Mouse (Mus musculus): ENCODE results near the gene Adgrl3.

Adgrl3 gene

GRCm38 (mm10) chr5:81227256-81227655 is 207.3 kb downstream of the Adgrl3 start:
- in situ Hi-C loops (cut with MboI, MseI), result no loop called here

GRCm38 (mm10) chr5:81248724-81249123 is 228.8 kb downstream of the Adgrl3 start:
- in situ Hi-C loops (cut with MboI, MseI), result no loop called here

- in situ Hi-C loops (cut with MboI, MseI), result no loop called here
These were observed 236.2 kb downstream of the Adgrl3 start for GRCm38 (mm10) chr5:81256091-81256490.

GRCm38 (mm10) chr5:81269689-81270088 is 249.8 kb downstream of the Adgrl3 start:
- in situ Hi-C loops (cut with MboI, MseI), result no loop called here

- in situ Hi-C loops (cut with MboI, MseI), result no loop called here
These were observed 255.6 kb downstream of the Adgrl3 start for GRCm38 (mm10) chr5:81275346-81276047.

- in situ Hi-C loops (cut with MboI, MseI), result no loop called here
These were observed 259.3 kb downstream of the Adgrl3 start for GRCm38 (mm10) chr5:81279246-81279645.

GRCm38 (mm10) chr5:81285643-81286042 is 265.7 kb downstream of the Adgrl3 start:
- in situ Hi-C loops (cut with MboI, MseI), result loop anchor here in 1 of 2 experiments (10.0 kb wide), 1 partner anchor 1879 kb away; no protein-coding TSS in a partner anchor

GRCm38 (mm10) chr5:81301874-81302273 is 281.9 kb downstream of the Adgrl3 start:
- in situ Hi-C loops (cut with MboI, MseI), result no loop called here

GRCm38 (mm10) chr5:81317406-81318112 is 297.6 kb downstream of the Adgrl3 start:
- in situ Hi-C loops (cut with MboI, MseI), result no loop called here

- in situ Hi-C loops (cut with MboI, MseI), result no loop called here
These were observed 301.5 kb downstream of the Adgrl3 start for GRCm38 (mm10) chr5:81321276-81321934.

GRCm38 (mm10) chr5:81322064-81322463 is 302.1 kb downstream of the Adgrl3 start:
- in situ Hi-C loops (cut with MboI, MseI), result no loop called here

GRCm38 (mm10) chr5:81326916-81327315 is 307.0 kb downstream of the Adgrl3 start:
- in situ Hi-C loops (cut with MboI, MseI), result no loop called here

- in situ Hi-C loops (cut with MboI, MseI), result no loop called here
These were observed 307.5 kb downstream of the Adgrl3 start for GRCm38 (mm10) chr5:81327392-81327791.

- in situ Hi-C loops (cut with MboI, MseI), result no loop called here
These were observed 309.6 kb downstream of the Adgrl3 start for GRCm38 (mm10) chr5:81329571-81329971.

GRCm38 (mm10) chr5:81344330-81344729 is 324.4 kb downstream of the Adgrl3 start:
- in situ Hi-C loops (cut with MboI, MseI), result no loop called here

- in situ Hi-C loops (cut with MboI, MseI), result no loop called here
These were observed 325.1 kb downstream of the Adgrl3 start for GRCm38 (mm10) chr5:81345096-81345435.

GRCm38 (mm10) chr5:81345436-81346131 is 325.6 kb downstream of the Adgrl3 start:
- in situ Hi-C loops (cut with MboI, MseI), result no loop called here

- in situ Hi-C loops (cut with MboI, MseI), result no loop called here
These were observed 327.6 kb downstream of the Adgrl3 start for GRCm38 (mm10) chr5:81347571-81347970.

- in situ Hi-C loops (cut with MboI, MseI), result no loop called here
These were observed 339.6 kb downstream of the Adgrl3 start for GRCm38 (mm10) chr5:81359560-81359959.

- in situ Hi-C loops (cut with MboI, MseI), result no loop called here
These were observed 344.3 kb downstream of the Adgrl3 start for GRCm38 (mm10) chr5:81364198-81364643.

- in situ Hi-C loops (cut with MboI, MseI), result no loop called here
These were observed 345.3 kb downstream of the Adgrl3 start for GRCm38 (mm10) chr5:81365250-81365649.
